Mouse (Mus musculus) gastrocnemius, adult 2 months (tissue): ENCODE data around the gene Spns2. TPM values are rescaled to one million over a fixed set of nuclear protein-coding genes. Genes with fewer than 3 reads are reported as not detected.
A peak's percentile ranks its signal among the peaks of the same experiment; 100 is the strongest.

ENCODE experiments used
- DNase-seq: peaks from one replicate; pipeline ENCODE4 v3.0.0; 2022
- H3K27ac ChIP-seq: fragments of 200-600 bp; 2 replicates; pipeline ENCODE4 v1.8.1; 2022; ENCODE audit warnings: mild to moderate bottlenecking
- H3K4me3 ChIP-seq: fragments of 200-600 bp; 2 replicates; pipeline ENCODE4 v1.8.1; 2022; ENCODE audit warnings: mild to moderate bottlenecking, moderate library complexity
- CTCF ChIP-seq: fragments of 200-600 bp; IDR thresholded peaks from 2 replicates; pipeline ENCODE4 v1.8.1; 2022; ENCODE audit warnings: antibody characterized with exemption, mild to moderate bottlenecking, moderate library complexity
- intact Hi-C: fragments of 180-260 bp; cut with DNase I; formaldehyde crosslinking; loops from one replicate; pipeline ENCODE4 v1.15.1; 2025
- total RNA-seq, 2 experiments: library from RNA; stranded (reverse); gene quantifications; 2 replicates each; pipeline ENCODE4 v1.2.3; 2021

Gene Spns2
- total RNA-seq, 2 experiments from 2014 or later = 15.7 to 65.1 TPM

DNA sequence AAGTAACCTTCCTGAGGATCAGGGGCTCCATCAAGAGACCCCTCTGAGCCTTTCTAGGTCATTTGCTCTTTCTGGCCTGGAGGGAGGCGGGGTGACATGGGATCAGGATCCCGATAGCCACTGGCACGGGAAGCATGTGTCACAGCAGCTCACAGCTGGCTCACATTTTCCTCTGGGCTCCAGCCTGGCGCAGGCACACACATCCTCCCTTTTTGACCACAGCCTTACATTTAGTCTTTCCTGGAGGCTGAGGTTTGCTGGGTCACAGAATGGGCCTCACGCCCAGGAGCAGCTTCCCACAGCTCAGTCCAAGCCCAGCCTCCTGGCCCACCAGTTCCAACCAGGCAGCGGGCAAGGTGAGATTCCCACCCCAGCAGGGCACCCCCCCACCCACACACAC, 11.5 kb downstream of the Spns2 start:
- peak; percentile 56 for DNase-seq
- Histone ChIP-seq H3K27ac (peak overlapping the region; percentile 79), H3K4me3 (no peak overlapping the region)
- no peak for TF ChIP-seq CTCF
- intact Hi-C loops = no loop called here

GRCm38 (mm10) chr11:72477653-72478052, 12.1 kb downstream of the Spns2 start:
- no peak for TF ChIP-seq CTCF
- Histone ChIP-seq H3K27ac (peak overlapping the region; percentile 79), H3K4me3 (no peak overlapping the region; the same call in 1 of the 2 replicates)
- no peak for DNase-seq
- intact Hi-C loops = no loop called here

- Histone ChIP-seq H3K4me3 (no peak overlapping the region; the same call in 1 of the 2 replicates), H3K27ac (peak overlapping the region; percentile 79)
- no peak for TF ChIP-seq CTCF
- DNase-seq = no peak
- intact Hi-C loops = no loop called here
These were observed 12.5 kb downstream of the Spns2 start for GRCm38 (mm10) chr11:72477182-72477581.

- peak overlapping the region; percentile 75 for H3K27ac ChIP-seq
- intact Hi-C loops = no loop called here
- no peak for TF ChIP-seq CTCF
- peak; percentile 46 for DNase-seq
- no peak overlapping the region for H3K4me3 ChIP-seq
These were observed 13.6 kb downstream of the Spns2 start for GRCm38 (mm10) chr11:72476074-72476625.

- Histone ChIP-seq H3K4me3 (peak overlapping the region; percentile 11), H3K27ac (peak overlapping the region; percentile 75)
- no peak for DNase-seq
- TF ChIP-seq CTCF = no peak
- intact Hi-C loops = no loop called here
These were observed 14.3 kb downstream of the Spns2 start for GRCm38 (mm10) chr11:72475408-72475807.

- intact Hi-C loops = no loop called here
These were observed 14.8 kb downstream of the Spns2 start for GRCm38 (mm10) chr11:72474926-72475325.

DNA sequence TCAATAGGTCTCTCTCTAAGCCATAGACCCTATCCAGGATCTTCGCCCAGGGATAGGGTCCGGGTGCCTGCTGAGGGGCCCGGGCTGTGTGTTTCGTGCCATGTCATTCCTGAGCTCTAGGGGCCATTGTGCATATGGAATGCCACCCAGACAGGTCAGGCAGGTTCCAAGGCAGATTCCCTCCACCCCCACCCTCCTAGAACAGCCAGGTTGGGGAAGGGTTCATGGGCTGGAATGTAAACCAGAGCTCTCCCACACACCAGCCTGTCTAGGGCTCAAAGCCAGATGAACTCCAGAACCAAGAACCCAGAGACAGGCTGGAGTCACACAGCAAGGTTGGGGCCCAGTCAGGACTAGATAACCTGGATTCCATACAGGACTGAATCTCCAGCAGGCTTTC, 16.2 kb downstream of the Spns2 start:
- Histone ChIP-seq H3K27ac (peak overlapping the region; percentile 75), H3K4me3 (no peak overlapping the region)
- DNase-seq = no peak
- TF ChIP-seq CTCF = no peak
- intact Hi-C loops = no loop called here

More at GRCm38 (mm10) chr11:72474926-72475325, 14.8 kb downstream of the Spns2 start:
- DNase-seq = peak; percentile 46
- H3K4me3 ChIP-seq = no peak overlapping the region; the same call in 1 of the 2 replicates
- TF ChIP-seq CTCF = no peak
- H3K27ac ChIP-seq = peak overlapping the region; percentile 75

GRCm38 (mm10) chr11:72471381-72471780, 18.3 kb downstream of the Spns2 start:
- Histone ChIP-seq H3K27ac (peak overlapping the region; percentile 63), H3K4me3 (no peak overlapping the region)
- intact Hi-C loops = no loop called here
- no peak for TF ChIP-seq CTCF
- no peak for DNase-seq

- no peak for TF ChIP-seq CTCF
- peak overlapping the region; percentile 83 for H3K27ac ChIP-seq
- intact Hi-C loops = no loop called here
- H3K4me3 ChIP-seq = no peak overlapping the region
- DNase-seq = no peak
These were observed 19.7 kb downstream of the Spns2 start for GRCm38 (mm10) chr11:72470004-72470403.

DNA sequence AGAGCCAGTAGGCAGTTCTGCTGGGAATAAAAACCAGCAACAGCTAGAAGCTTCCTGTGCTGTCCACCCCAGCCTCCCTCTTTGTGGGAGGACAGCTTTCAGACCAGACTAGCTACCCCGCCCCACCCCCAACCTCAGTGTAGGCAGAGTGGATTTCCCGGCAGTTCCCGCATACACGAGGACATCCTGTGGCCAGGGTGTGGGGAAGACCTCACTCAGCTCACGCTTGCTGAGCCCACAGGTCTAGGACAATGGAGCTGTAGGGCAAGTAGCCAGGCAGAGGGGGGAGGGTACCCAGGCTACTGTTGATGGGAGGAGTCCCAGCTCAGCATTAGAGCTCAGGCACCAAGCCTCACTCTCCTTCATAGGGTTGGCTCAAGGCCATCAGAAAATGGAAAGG, 20.5 kb downstream of the Spns2 start:
- intact Hi-C loops = no loop called here
- H3K27ac ChIP-seq = peak overlapping the region; percentile 83
- no peak for TF ChIP-seq CTCF
- DNase-seq = peak; percentile 77
- H3K4me3 ChIP-seq = no peak overlapping the region

- intact Hi-C loops = no loop called here
- peak overlapping the region; percentile 83 for H3K27ac ChIP-seq
- no peak for TF ChIP-seq CTCF
- peak overlapping the region; percentile 13; the same call in 1 of the 2 replicates for H3K4me3 ChIP-seq
- DNase-seq = peak; percentile 62
These were observed 21.2 kb downstream of the Spns2 start for GRCm38 (mm10) chr11:72468525-72468924.

GRCm38 (mm10) chr11:72466694-72467507, 22.8 kb downstream of the Spns2 start:
- H3K4me3 ChIP-seq = peak overlapping the region; percentile 38
- no peak for DNase-seq
- peak overlapping the region; percentile 83 for H3K27ac ChIP-seq
- intact Hi-C loops = no loop called here
- no peak for TF ChIP-seq CTCF

GRCm38 (mm10) chr11:72465978-72466693, 23.6 kb downstream of the Spns2 start:
- Histone ChIP-seq H3K4me3 (peak overlapping the region; percentile 34), H3K27ac (peak overlapping the region; percentile 83)
- intact Hi-C loops = no loop called here
- DNase-seq = no peak
- no peak for TF ChIP-seq CTCF
